Mouse (Mus musculus) gastrocnemius, postnatal 14 days (tissue): Measurements from ENCODE around the gene Gm26938. TPM values are rescaled to one million over a fixed set of nuclear protein-coding genes. Genes with fewer than 3 reads are reported as not detected.

Experiments
- DNase-seq: peaks from one replicate; pipeline ENCODE4 v3.0.0; 2021; ENCODE audit warnings: mixed read lengths
- intact Hi-C: fragments of 180-260 bp; cut with DNase I; formaldehyde crosslinking; loops from one replicate; pipeline ENCODE4 v1.15.1; 2025; ENCODE audit warnings: low total_unique reads
- long read RNA-seq, 2 experiments: library from polyadenylated mRNA; stranded (forward); transcript quantifications; one replicate each; pipeline ENCODE4 v2.0.0; 2021
- total RNA-seq, 2 experiments: library from RNA; stranded (reverse); gene quantifications; 2 replicates each; pipeline ENCODE4 v1.2.3; 2021

The Gm26938 gene
- total RNA-seq = not detected
- long read RNA-seq, experiment 1 = 0 reads
- long read RNA-seq, experiment 2 = 0 reads

- DNase-seq = peak; percentile 84
- intact Hi-C loops = no loop called here
Measured at GRCm38 (mm10) chr5:139826357-139827055, at the start of gene Gm26938, which contains the start of gene Psmg3. TSS of gene Gm26938 (minus strand) at chr5:139826407. TSS of gene Psmg3 (minus strand) at chr5:139826885.

DNA sequence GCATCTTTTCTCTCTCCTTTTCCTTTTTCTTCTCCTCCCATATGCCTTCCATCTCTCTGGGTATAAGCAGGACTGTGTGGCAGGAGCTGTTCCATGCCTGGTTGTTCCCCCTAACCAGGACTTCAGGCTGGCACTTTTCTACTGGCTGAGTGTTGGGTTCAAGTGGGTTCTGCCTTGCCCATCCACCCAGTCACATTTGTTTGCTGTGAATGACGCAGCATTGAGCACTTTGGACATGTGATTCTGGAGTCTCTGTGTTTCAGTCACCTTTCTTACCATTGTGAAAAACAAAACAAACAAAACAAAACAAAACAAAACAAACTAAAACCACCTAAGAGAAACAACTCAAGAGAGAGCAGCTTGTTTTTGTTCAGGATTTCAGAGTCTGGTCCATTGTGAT is 45.3 kb upstream of the Gm26938 start:
- no peak for DNase-seq
- intact Hi-C loops = no loop called here

DNA sequence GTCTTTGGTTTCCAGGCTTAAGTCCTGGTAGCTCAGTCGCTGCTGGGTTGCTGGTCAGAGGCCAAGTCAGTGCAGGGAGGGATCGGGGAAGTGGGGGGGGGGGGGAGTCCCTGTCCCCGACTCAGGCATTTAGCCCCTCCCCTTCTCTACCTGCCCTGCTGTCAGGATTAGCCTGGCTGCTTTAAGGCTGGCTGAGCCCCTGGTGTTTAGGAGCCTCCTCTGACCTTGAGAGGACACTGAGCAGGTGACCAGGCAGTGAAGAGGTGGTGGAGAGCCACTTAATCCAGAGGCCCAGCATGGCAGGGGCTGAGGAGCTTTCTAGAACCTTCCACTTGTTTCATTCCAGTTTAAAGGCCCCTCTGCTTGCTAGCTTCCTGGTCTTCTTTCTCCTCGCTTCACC is 44.7 kb upstream of the Gm26938 start:
- DNase-seq = no peak
- intact Hi-C loops = no loop called here

- peak; percentile 63 for DNase-seq
- intact Hi-C loops = no loop called here
Measured at GRCm38 (mm10) chr5:139862759-139863158, 36.6 kb upstream of the Gm26938 start.

GRCm38 (mm10) chr5:139860328-139861104 is 34.3 kb upstream of the Gm26938 start:
- intact Hi-C loops = no loop called here
- DNase-seq = no peak

GRCm38 (mm10) chr5:139849626-139850320 is 23.6 kb upstream of the Gm26938 start:
- DNase-seq = peak; percentile 21

DNA sequence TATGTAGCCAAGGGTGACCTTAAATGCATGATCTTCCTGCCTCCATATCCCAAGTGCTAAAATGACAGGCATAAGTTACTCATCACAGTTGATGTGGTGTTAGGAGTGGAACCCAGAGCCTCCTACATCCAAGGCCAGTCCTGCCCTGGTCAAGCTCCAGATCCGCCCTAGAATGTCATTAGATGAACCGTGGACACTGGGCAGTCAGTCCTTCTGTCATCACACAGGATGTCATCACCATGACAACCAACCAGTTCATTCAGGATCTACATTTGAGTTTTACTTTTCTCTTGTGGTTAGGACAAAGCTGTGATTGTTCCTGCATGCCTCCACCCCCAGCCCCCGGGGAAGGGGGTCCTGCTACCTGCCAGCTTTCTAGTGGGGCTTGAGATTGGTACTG is 12.9 kb upstream of the Gm26938 start:
- DNase-seq = no peak
- intact Hi-C loops = loop anchor here (5.0 to 10.0 kb wide), 4 partner anchors 303 to 576 kb away; partner anchors contain the start of genes Eif3b and Mrm2

More at GRCm38 (mm10) chr5:139849626-139850320, 23.6 kb upstream of the Gm26938 start:
- intact Hi-C loops = no loop called here

GRCm38 (mm10) chr5:139838476-139838892 is 12.3 kb upstream of the Gm26938 start:
- DNase-seq = peak; percentile 60

DNA sequence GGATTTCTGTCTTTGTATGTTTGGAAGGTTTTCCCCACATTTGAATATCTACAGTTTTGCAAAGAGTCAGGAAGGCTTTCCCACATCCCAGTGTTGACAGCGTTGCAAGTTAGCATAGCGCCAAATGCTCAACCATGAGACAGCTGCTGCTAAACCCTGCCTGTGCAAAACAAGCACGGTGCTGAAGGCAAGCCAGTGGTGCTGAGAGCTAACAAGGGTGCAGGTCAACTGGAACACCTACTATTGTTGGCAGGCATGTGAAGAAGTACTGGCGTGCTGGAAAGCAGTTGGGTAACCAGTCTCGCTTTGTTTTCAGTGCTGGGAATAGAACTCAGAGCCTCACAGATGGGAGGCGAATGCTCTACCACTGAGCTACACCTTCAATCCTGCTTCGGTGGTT is 9.5 kb upstream of the Gm26938 start:
- intact Hi-C loops = loop anchor here (5.0 to 10.0 kb wide), 4 partner anchors 307 to 579 kb away; partner anchors contain the start of genes Eif3b and Mrm2
- DNase-seq = no peak

More at GRCm38 (mm10) chr5:139838476-139838892, 12.3 kb upstream of the Gm26938 start:
- intact Hi-C loops = loop anchor here (5.0 to 10.0 kb wide), 4 partner anchors 304 to 576 kb away; partner anchors contain the start of genes Eif3b and Mrm2

DNA sequence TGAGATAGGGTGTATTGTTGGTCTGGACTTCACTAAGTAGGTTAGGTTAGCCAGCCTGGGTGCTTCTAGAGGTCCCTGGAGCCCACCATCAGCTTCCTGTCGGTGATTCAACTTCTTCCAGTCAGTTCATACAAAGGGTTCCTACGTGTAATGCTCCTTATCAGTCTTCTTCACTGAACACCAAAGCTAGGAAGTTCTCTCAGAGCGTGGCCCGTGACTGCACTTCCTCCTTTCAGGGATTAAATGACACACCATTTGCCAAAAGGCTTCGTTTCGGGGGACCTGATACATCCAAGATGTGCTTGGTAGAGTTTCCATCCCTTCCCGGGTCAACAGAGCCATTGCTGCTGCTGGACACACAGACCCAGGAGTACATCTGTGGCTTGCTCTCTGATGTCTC is 5.9 kb upstream of the Gm26938 start:
- intact Hi-C loops = loop anchor here (10.0 kb wide), 1 partner anchor 583 kb away; the partner anchor contains the start of gene Eif3b
- DNase-seq = no peak

DNA sequence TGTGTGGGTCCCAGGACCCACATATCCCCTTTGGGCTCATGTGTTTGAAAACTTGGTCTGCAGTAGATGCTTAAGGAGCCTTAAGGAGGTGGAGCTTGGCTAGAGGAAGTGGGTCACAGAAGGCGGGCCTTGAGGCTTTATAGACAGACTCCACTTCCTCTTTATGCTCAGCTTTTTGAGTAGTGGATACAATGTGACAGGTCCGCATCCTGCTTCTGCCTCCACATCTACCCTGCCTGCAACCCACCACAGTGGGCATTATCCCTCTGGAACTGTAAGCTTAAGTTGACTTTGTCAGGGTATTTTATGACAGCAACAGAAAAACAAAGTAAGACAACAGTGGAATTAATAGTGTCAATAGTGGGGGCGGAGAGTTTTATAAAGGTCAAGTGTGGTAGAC is 4.5 kb upstream of the Gm26938 start:
- intact Hi-C loops = loop anchor here (10.0 kb wide), 1 partner anchor 584 kb away; the partner anchor contains the start of gene Eif3b

DNA sequence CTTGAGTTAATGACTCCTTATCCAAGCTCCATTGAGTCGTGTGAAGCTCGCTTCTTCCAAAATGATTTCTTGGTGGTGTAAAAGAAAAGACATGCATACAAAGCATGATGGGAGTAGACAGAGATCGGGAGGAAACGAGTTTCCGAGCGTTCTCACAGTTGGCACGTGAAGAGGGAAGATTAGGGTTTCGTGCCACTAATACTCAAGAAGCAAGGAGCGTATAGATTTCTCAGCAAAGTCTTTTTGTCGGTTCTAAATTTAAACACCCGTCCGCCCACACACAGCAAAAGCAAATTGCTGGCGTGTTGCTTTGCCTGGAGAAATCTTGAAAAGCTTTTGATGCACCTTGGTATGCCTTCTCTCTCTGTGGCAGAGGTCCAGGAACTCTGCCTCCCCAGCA is 3.2 kb upstream of the Gm26938 start:
- intact Hi-C loops = no loop called here
- DNase-seq = no peak

More for the DNA sequence above, 4.5 kb upstream of the Gm26938 start:
- DNase-seq = no peak

- intact Hi-C loops = no loop called here
- no peak for DNase-seq
Measured at GRCm38 (mm10) chr5:139827593-139827992, 1.4 kb upstream of the Gm26938 start.

DNA sequence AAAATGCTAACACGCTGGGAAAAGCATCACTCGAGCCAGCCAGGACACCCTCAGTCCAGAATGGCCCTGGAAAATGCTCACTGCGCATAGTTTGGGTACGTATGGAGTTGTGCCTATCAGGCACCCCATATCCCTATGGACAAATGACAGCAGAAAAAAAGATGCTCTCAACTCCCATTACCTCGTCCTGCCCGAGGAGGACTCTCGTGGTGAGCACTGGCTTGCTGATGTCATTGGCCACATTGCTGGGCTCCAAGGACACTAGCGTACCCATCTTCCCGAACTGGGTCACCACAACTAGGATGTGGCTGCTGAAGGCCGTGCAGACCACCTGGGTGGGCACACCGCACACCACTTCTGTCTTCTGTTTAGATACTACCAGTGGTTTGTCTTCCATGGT is 260 bp downstream of the Gm26938 start:
- intact Hi-C loops = no loop called here
- DNase-seq = no peak

DNA sequence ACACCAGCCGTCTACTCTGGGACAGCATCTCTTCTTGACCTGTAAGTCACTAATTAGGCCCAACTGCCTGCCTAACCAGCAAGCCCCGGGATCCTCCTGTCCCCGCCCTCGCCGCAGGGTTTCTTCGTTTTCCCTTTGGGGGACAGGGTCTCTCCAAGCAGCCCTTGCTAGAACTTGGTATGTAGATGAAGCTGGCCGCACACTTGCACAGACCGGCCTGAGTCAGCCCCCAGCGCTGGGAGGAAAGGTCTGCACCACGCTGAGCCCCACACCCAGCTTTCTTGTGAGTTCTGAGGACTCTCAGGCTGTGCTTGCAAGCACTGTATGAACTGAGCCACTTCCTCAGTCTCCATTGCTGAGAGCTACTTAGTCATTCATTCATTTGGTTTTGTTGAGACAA is 1.7 kb downstream of the Gm26938 start:
- intact Hi-C loops = no loop called here

GRCm38 (mm10) chr5:139821466-139822459 is 4.4 kb downstream of the Gm26938 start:
- DNase-seq = no peak
- intact Hi-C loops = no loop called here

More for the DNA sequence above, 1.7 kb downstream of the Gm26938 start:
- DNase-seq = no peak

- intact Hi-C loops = loop anchor here (5.0 kb wide), 1 partner anchor 42 kb away; the partner anchor contains the start of gene Ints1
- DNase-seq = no peak
Measured at GRCm38 (mm10) chr5:139819538-139820181, 6.5 kb downstream of the Gm26938 start, which contains the start of gene Tmem184a. TSS of gene Tmem184a (minus strand) at chr5:139819917.

GRCm38 (mm10) chr5:139818801-139819200 is 7.4 kb downstream of the Gm26938 start:
- intact Hi-C loops = loop anchor here (5.0 kb wide), 1 partner anchor 42 kb away; the partner anchor contains the start of gene Ints1
- DNase-seq = no peak
